Mouse (Mus musculus): ENCODE data around the gene Tm9sf4. TPM values are rescaled to one million over a fixed set of nuclear protein-coding genes. Genes with fewer than 3 reads are reported as not detected.

Gene Tm9sf4
- total RNA-seq, 2 experiments from 2014 or later, result 53.7 to 97.3 TPM

DNA sequence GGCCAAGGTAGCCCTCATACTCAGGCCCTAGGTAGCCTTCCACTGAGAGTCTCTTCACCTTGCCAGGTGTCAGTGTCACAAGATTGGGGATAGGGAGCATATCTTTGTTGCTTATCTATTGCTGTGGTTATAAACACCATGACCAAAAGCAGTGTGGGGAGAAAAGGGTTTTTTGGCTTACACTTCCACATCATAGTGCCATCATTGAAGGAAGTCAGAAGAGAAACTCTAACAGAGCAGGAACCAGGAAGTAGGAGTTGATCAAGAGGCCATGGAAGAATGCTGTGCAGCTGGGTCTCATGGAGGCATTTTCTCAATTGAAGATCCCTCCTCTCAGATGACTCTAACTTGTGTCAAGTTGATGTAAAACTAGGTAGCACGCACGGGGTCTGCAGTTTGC is 47.0 kb downstream of the Tm9sf4 start:
- ATAC-seq (replicated peaks; ENCODE audit: low FRiP score, low TSS enrichment, poor library complexity, severe bottlenecking), result no peak

DNA sequence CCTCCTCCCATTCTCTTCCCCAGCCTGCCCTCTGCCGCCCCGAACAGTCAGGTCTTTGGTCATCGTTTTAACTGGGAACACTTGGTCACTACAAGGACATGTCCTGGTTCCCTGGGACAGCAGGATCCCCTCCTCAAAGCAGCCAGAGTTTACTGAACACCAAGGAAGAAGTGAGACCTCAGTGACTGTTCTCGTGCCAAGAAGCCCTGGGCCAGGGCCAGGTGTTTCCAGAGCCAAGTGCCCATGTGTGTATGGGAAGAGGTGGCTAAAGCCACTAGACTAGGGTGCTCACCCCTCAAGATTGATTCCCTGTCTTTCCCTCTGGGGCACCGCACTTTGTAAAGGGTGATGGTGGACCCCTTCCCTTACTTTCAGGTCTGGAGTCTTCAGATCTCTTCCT is 48.2 kb downstream of the Tm9sf4 start:
- no peak for ATAC-seq (replicated peaks; ENCODE audit: low FRiP score, low TSS enrichment, poor library complexity, severe bottlenecking)

DNA sequence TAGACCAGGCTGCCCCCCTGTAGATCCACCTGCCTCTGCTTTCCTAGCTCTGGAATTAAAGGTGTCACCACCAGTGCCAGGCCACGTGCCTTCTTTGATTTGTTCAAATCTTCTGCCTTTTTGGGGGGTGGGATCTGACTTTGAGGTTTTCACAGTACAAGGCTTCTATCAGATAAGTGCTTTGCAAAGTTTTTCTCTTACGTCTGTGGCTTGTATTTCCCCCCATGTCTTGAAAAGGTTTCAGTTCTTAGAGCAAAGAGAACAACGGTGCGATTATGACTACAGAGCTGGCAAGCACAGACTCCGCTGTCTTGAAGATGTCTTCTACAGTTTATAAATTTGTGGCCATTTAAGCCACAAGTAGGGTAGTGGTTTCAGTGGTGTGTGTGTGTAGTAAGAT is 50.3 kb downstream of the Tm9sf4 start:
- no peak for ATAC-seq (replicated peaks; ENCODE audit: low FRiP score, low TSS enrichment, poor library complexity, severe bottlenecking)

DNA sequence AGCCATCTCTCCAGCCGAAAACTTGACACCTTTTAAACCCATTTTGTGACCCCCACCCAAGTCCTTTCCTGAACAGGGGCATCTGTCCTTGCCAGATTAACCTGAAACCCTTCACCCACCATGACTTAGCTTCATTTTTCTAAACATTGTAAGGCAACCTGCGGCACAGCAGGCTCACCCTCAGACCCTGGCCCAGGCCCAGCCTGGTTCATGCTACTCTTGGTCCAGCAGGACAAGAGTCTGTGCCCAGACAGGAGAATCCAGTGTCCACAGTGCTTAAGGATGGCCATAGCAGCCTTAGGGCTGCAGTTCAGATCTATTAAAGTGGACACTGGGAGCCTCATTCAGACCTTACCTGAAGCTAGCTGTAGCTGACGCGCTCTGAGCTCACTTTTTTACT is 52.2 kb downstream of the Tm9sf4 start:
- ATAC-seq (replicated peaks; ENCODE audit: low FRiP score, low TSS enrichment, poor library complexity, severe bottlenecking), result no peak

DNA sequence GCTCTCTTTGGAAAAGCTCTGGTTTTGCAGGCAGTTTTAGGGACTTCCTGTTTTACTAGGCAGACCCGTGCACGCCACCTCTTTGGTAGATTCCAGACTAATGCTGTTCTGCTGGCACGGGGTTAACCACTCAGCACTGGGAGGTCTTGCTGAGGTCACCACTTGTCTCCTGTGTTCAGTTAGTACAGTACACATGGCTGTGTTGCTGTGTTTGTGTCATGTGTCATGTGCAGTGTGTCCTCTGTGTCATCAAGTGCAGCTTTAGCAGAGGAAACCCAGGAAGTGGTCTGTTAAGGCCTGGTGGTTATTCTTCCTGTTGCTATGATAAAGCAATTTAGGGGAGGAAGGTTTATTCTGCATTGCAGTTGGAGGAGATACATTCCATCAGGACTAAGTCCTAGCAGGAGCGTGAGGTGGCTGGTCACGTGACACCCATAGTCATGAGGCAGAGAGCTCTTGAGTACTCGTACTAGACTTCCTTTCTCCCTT is 53.7 kb downstream of the Tm9sf4 start:
- peak; percentile 27 for ATAC-seq (replicated peaks; ENCODE audit: low FRiP score, low TSS enrichment, poor library complexity, severe bottlenecking)

DNA sequence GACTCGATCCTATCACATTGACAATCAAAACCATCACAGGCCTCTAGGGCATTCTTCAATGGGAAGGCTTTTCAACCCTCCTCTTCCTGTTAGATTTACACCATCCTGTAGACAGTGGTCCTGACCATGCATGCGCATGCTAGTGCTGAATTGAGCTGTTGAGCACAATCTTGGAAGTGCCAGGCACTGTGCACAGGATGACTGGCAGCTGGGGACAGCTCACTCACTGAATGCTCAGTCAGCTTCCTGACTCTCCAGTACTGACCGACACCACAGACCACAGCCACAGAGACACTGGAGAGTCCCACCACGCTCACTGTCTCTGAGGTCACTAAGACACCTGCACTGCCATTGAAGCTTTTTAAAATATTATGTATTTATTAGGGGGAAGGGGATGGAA is 54.3 kb downstream of the Tm9sf4 start:
- ATAC-seq (replicated peaks; ENCODE audit: low FRiP score, low TSS enrichment, poor library complexity, severe bottlenecking), result peak; percentile 69

DNA sequence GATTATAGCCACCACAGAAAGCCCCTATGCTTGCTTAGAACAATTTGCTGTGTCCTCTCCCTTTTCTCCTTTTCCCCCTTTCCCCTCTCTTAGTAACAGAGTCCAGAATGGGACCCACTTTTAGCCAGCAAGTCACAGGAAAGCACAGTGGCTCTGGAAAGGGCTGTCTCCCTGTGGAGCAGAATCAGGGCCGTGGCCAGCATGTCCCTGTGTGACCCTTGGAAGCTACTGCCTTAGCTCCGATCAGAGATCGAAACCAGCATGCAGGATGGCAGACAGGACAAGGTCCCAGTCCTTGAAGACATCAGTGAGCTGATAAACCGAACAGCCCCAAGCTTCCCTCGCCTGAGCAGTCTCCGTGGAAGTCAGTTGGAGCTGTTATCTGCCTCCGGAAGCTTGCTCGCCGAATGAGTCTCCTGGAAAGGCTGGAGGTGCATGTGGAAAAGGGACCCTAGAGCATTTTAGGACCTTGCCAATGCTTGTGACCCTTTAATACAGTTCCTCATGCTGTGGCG is 56.8 kb downstream of the Tm9sf4 start:
- no peak for ATAC-seq (replicated peaks; ENCODE audit: low FRiP score, low TSS enrichment, poor library complexity, severe bottlenecking)

DNA sequence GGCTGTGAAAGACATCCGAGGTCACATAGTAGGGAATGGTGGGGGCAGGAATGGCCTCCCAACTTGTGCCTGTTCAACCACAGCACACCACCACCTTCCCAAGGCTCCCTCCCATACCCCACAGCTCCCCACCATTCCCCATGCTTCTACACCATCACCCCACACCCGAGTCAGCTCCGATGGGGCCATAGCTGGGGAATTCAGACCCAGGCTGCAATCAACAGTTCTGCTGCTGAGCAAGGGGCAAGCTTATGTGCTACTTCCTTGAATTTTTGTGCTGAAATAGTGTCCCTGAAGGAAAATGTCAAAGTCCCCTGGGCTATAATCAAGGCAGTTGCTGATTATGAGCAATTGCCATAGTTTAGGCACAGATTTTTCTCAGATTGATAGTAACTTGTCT is 57.4 kb downstream of the Tm9sf4 start:
- ATAC-seq (replicated peaks; ENCODE audit: low FRiP score, low TSS enrichment, poor library complexity, severe bottlenecking), result no peak

DNA sequence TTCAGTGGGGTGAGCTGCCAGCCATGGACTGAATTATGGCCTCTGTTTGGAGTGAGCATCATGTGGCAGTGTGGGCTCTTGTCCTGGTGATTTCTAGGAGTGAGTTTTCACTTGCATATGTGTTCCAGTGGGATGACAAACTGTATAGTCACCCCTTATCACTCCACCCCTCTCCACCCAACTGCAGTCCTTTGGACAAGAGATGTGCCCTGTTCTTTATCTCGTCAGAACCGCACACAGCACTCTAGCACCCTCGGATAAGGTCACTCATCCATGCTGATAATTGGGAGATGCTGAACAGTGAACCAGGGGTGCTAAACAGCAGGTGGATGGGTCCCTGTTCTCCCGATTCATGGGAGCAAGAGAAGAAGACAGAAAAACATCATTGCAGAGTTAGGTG is 60.5 kb downstream of the Tm9sf4 start:
- ATAC-seq (replicated peaks; ENCODE audit: low FRiP score, low TSS enrichment, poor library complexity, severe bottlenecking), result peak; percentile 58

DNA sequence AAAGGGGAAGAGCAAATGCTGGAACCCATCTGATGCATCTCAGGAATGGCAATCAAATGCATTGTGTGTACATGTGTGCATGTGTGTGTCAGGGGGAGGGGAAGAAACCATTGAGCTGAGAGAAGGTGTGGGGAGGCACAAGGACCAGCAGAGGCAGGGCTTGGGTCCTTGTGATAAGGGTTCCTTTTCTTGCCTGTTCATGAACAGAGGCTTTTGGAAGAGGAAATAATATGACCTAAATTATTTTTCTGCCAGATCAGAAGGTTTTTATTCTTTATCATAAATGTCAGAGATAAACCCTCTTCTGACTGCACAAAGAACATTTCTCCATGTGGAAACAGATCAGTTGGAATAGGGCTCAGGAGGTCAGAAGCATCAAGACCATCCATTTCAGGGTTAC is 61.0 kb downstream of the Tm9sf4 start:
- peak; percentile 44; the same call in 1 of the 2 replicates for ATAC-seq (replicated peaks; ENCODE audit: low FRiP score, low TSS enrichment, poor library complexity, severe bottlenecking)

DNA sequence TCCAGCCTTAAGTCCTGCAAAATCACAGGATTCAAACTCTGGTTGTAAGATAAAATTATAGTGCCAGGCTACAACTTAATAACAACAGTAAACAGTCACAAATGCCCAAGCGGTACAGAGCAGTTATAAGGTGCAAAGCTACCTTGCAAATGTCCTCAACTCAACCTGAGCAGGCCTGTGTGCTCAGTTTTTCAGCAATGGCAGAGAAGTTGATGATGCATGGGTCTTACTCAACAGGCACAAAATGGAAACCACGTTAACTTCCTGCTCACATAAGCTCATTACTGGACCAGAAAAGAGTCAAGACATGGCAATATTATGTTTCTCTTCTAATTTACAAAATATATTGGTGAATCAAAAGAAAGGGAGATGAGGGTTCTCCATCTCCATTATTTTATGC is 61.5 kb downstream of the Tm9sf4 start:
- ATAC-seq (replicated peaks; ENCODE audit: low FRiP score, low TSS enrichment, poor library complexity, severe bottlenecking), result no peak

DNA sequence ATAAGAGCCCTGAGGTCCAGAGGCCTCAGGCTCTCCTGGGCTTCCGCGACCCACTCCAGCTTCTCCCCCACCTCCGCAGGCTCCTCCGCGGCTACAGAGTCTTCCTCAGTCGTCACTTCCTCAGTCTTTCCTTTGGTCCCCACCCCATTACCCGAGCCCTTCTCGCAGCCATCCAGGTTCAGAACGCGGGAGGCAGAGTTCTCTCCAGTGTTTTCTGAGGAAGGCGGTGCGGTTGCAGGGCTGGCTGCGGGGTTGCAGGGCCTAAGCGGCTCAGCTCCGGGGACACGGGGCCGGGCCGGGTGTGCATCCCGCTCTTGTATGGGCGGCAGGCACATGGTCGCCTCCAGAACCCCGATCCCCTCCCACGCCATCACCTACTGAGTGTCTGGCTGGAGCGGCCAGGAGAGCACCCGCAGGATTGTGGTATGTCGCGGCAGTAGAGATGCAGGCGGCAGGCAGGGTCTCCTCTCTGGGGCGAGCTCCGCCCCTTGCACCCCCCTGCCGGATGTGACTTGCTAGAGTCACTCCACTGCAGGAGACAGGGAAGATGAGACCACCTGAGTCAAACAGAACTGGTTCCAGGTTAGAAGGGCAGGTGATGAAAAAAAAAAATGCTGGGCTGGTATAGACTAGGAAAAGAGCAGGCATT is 64.0 kb downstream of the Tm9sf4 start, which contains the start of gene Tspyl3:
TSS of gene Tspyl3 (minus strand) at position 496 of the 649 bp plus-strand sequence.
- 0 out of 2 replicates have a peak, but pooled peaks have one; percentile 8 for ATAC-seq (replicated peaks; ENCODE audit: low FRiP score, low TSS enrichment, poor library complexity, severe bottlenecking)

DNA sequence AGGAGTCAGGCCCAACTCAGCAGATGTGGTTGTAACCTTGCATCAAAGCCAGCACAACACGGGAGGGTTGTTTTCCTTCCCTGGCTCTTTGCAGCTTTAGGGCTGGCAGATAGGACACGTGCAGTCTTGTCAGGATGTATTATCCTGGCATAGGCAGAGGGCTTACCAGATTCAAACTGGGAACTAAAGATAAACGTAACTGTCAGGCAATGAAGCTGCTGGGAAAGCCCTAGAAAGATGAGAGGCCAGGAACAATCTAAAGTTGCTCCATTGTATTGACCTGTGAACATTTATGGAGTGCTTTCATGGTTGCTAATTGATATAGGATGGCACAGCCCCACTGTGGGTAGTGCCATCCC is 64.5 kb downstream of the Tm9sf4 start:
- ATAC-seq (replicated peaks; ENCODE audit: low FRiP score, low TSS enrichment, poor library complexity, severe bottlenecking), result peak; percentile 36

DNA sequence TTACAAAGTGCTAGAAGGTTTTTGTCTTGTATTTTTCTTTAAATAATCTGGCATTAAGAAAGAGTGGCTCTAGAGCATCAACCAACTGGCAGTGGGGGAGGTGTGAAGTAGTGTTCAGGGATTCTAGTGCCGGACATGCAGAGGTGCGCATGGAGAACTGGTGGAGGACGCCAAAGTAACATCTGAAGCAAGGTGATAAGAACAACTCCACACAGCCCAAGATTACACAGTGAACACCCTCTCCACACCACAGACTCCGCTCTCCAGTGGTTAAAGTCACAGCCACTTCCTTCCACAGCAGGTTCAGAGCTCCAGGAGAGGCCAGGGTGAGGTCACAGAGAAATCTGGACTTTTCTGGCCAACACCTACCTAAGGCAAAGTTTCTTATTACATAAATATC is 66.9 kb downstream of the Tm9sf4 start:
- ATAC-seq (replicated peaks; ENCODE audit: low FRiP score, low TSS enrichment, poor library complexity, severe bottlenecking), result peak; percentile 85

DNA sequence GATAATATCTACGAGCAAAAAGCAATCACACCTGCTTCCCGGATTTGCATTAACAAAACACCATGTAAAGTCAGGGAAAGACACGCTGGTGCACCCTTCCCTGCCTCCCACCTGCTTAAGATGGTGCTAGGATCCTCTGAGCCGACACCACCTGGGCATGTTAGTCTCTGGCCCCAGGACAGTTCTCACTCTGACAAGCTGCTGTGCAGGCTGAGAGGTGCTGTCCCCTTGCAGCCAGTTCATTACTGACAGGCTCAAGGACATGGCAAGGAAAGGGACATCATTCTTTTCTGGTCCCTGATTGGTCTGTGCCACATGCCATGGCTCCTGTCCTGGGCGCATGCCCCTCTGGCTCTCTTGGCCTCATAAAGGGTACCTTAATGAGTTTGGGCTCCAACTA is 67.4 kb downstream of the Tm9sf4 start:
- ATAC-seq (replicated peaks; ENCODE audit: low FRiP score, low TSS enrichment, poor library complexity, severe bottlenecking), result no peak

DNA sequence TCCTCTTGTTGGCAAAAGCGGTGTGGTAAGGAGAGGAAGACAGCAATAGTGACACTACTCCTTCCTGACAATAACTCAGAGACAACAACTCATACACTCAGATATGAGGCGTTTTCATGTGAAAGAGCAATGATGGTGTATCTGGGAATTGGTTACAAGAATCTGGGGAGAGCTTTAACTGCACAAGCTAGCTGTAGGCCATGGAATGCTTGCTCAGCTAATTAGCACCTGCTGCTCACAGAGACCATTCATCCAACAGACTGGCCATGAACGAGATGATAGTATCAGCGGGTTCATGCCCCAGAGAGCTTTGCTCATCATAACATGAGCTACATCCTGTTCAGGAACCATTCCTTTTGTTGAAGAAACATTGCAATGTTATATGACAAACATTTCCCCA is 76.1 kb downstream of the Tm9sf4 start:
- ATAC-seq (replicated peaks; ENCODE audit: low FRiP score, low TSS enrichment, poor library complexity, severe bottlenecking), result no peak

DNA sequence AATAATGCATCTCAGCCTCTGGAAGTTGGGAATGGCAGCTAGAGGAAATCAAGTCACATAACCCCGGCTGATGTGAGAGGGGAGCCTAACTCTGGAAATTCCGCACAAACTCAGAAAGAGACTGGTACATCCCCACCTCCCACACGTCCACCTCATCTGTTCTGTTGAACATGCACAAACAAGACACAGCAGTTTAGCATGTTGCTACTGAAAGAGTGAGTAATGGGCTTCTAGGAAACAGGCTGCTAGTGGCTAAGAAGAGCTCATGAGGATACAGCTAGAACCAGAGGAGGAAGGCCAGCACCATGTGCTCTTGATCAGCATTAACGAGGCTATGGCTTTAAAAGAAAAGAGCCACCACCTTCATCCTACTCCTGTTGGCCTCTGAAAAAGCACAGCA is 76.8 kb downstream of the Tm9sf4 start:
- no peak for ATAC-seq (replicated peaks; ENCODE audit: low FRiP score, low TSS enrichment, poor library complexity, severe bottlenecking)

DNA sequence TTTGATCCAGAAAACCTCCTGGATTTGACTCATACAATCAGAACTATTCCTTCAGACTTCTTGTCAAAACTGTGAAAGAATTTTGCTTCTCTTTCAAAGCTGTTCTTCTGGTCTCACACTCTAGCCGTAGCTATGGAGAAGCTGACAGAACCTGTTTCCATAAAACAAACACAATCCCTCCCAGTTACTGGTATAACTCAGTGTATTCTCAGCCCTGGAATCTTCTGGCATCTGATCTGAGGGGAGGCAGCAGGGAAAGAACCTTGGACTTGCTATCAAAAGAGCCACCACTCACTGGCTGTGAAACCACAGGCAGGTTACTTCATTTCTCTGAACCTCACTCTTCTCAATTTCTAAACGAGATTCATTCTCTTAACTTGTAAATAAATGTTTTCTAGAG is 77.3 kb downstream of the Tm9sf4 start:
- ATAC-seq (replicated peaks; ENCODE audit: low FRiP score, low TSS enrichment, poor library complexity, severe bottlenecking), result no peak

DNA sequence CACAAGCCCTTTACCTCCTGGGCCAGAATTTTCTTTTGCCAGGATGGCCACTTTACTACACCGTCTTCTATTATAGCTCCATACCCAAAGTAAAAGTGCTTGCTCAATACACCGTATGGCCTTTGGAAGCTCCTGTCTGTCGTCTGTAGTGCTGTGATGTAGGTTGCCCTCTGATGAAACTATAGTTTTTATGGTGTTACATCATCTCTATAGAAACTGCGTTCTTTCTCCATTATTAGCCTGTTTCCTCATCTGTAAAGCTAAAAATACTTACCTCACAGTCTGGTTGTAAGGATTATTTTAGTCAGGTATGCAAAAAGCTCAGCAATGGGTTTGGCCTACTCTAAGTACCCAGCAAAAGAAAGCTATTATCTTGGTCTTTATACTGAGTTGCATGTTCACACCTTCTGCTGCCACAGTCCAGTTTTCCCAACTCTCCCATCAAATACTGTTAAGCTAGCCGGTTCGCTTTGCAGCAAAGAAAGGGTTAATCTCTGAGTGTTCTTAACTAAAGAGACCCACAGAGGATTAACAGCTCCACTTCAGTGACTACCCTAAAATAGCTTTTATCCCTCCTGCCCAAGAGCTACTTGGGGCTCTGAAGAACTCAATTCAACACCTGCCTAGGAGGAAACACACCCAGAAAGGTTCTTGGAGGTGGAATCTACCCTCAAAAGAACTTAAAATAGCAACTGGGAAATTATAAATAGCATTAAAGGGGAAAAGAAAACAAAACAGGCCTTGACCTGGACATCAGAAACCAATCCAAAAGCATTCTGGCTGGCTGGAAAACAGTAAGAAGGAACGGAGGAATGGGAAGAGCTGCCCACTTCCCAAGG is 78.1 kb downstream of the Tm9sf4 start:
- no peak for ATAC-seq (replicated peaks; ENCODE audit: low FRiP score, low TSS enrichment, poor library complexity, severe bottlenecking)

DNA sequence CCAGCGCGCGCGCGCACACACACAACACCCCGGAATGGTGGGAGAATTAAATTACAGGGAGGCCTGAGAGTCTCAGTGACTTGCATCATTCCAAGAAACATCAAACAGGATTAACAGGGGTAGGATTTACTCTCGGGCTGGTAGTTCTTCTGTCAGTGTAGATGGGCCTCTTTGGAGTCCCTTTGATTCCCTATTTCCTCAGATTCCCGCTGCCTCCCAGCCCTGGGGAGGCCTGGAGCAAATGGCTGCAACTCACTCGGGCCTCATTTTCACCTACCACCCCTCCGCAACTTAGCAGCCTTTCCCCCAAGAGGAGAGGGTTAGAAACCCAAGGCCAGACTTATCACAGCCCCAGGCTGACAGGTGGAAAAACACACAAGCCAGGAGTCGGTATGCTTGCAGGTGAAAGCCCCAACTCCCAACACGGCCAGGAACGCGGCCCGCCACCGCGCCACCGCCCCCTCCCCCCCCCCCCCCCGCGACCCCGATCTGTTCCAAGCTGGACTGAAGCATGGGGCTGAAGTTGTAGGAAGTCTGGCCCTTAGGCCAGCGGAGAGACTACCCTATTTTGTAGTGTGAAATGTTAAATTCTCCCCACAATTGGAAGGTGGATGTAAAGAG is 78.9 kb downstream of the Tm9sf4 start:
- no peak for ATAC-seq (replicated peaks; ENCODE audit: low FRiP score, low TSS enrichment, poor library complexity, severe bottlenecking)
